Comparison of ENCODE assay signal across 18 mouse cellular contexts in the genomic region with DNA sequence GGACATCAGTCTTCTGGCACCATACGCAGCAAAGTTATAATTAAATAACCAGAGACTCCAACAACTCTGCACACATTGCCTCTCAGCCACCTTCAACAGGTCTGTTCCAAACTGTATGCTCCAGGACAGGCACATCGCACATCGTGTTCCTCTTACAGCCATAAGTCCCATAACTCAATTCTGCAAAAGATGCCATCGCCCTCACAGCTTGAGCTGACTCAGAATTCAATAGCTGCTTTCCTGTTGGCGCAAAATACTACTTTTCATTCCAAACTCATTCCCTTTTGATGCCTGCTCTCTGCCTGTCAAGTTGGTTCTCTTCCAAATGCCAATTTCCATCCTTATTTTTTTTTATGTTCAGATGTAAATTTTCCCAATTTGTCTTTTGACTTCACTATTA.
A peak's percentile ranks its signal among the peaks of the same experiment; 100 is the strongest.
DNase-seq lines count a peak whose midpoint lies in the region; ATAC-seq lines count a peak whose summit lies in the region.
"Had no signal": no experiment of that assay in that cellular context is flagged by ENCODE, and none has a peak within 500 bp of the region (broad histone marks: within the 10 kb centered on the region; RNA-seq: fewer than 3 reads in every experiment).

No protein-coding gene starts in this region.

- H3K4me1 ChIP-seq in forebrain, embryonic 13.5 days, result no peaks in the 10 kb centered on the region
- no peaks in the 10 kb centered on the region for H3K4me1 ChIP-seq in forebrain, embryonic 10.5 days
- H3K4me1 ChIP-seq: heart, embryonic 13.5 days; hindbrain, embryonic 10.5 days; liver, embryonic 13.5 days; neural tube, embryonic 12.5 days had no signal

- ATAC-seq in forebrain, embryonic 13.5 days, result peak; percentile 62; the same call in 1 of the 2 replicates

- H3K36me3 ChIP-seq in forebrain, embryonic 13.5 days (ENCODE audit: poor library complexity, severe bottlenecking), result no peaks in the 10 kb centered on the region
- no peaks in the 10 kb centered on the region for H3K36me3 ChIP-seq in forebrain, embryonic 10.5 days (replicated peaks)
- H3K36me3 ChIP-seq: G1E; heart, embryonic 13.5 days; hindbrain, embryonic 10.5 days; liver, embryonic 13.5 days; neural tube, embryonic 12.5 days had no signal

- WGBS in forebrain, embryonic 13.5 days, result 80% methylated on average over 5 of the region's 5 CpGs
- 94% methylated on average over 5 of the region's 5 CpGs for whole genome bisulfite sequencing in forebrain, embryonic 10.5 days

- DNase-seq in forebrain, embryonic 10.5 days (ENCODE audit: extremely low spot score, low spot score), result no peak
- DNase-seq in brain, adult 2 months (ENCODE audit: low read depth, low spot score), result peak; percentile 80
- DNase-seq in cerebellum, postnatal 36 days, result peak; percentile 20 to 25
- DNase-seq in layer of hippocampus, adult 9-11 months, result peak; percentile 70
- DNase-seq in lung, postnatal 25 days (ENCODE audit: low spot score), result no peak
- no peak for DNase-seq in liver
- DNase-seq: adrenal gland, postnatal 25 days; gastrocnemius, postnatal 25 days; kidney, adult 2 months; liver, embryonic 13.5 days; lung, postnatal 14 days; midbrain, embryonic 14.5 days; thymus, adult 18-20 months had no signal

- H3K4me2 ChIP-seq in forebrain, embryonic 13.5 days, result no peak overlapping the region
- H3K4me2 ChIP-seq: heart, embryonic 13.5 days; liver, embryonic 13.5 days; neural tube, embryonic 12.5 days had no signal

- no peak overlapping the region for H3K9ac ChIP-seq in forebrain, embryonic 13.5 days
- H3K9ac ChIP-seq: heart, embryonic 13.5 days; liver, embryonic 13.5 days; neural tube, embryonic 12.5 days had no signal

- no peaks in the 10 kb centered on the region for H3K9me3 ChIP-seq in forebrain, embryonic 13.5 days (replicated peaks)
- H3K9me3 ChIP-seq in forebrain, embryonic 10.5 days, result no peaks in the 10 kb centered on the region
- H3K9me3 ChIP-seq: heart, embryonic 13.5 days; hindbrain, embryonic 10.5 days; liver, embryonic 13.5 days; neural tube, embryonic 12.5 days had no signal

- H3K27me3 ChIP-seq in forebrain, embryonic 13.5 days, result no peaks in the 10 kb centered on the region
- no peaks in the 10 kb centered on the region for H3K27me3 ChIP-seq in forebrain, embryonic 10.5 days (ENCODE audit: poor library complexity, severe bottlenecking)
- H3K27me3 ChIP-seq: heart, embryonic 13.5 days; liver, embryonic 13.5 days; neural tube, embryonic 12.5 days had no signal

- H3K27ac ChIP-seq in forebrain, embryonic 13.5 days, result no peak overlapping the region
- no peak overlapping the region for H3K27ac ChIP-seq in forebrain, embryonic 10.5 days
- H3K27ac ChIP-seq: heart, embryonic 13.5 days; hindbrain, embryonic 10.5 days; liver, embryonic 13.5 days; neural tube, embryonic 12.5 days had no signal

- no peak overlapping the region for H3K4me3 ChIP-seq in forebrain, embryonic 13.5 days
- H3K4me3 ChIP-seq in forebrain, embryonic 10.5 days, result no peak overlapping the region
- H3K4me3 ChIP-seq: heart, embryonic 13.5 days; hindbrain, embryonic 10.5 days; liver, embryonic 13.5 days; neural tube, embryonic 12.5 days had no signal

Comparison
In these comparisons a context has a peak if more than half of its experiments do, and no peak if none do; other contexts are left out.
1. DNase-seq: peak in brain, adult 2 months (single experiment), cerebellum, postnatal 36 days (2 of 2) and layer of hippocampus, adult 9-11 months (single experiment); none in forebrain, embryonic 10.5 days (single experiment), lung, postnatal 25 days (single experiment) and liver (single experiment).